Mouse (Mus musculus) hindbrain, embryonic 13.5 days (tissue): ENCODE results near the gene Gm45717. TPM values are rescaled to one million over a fixed set of nuclear protein-coding genes. Genes with fewer than 3 reads are reported as not detected.

ENCODE experiments used
- ATAC-seq: fragments of 200-750 bp; cut with Nextera tagmentation; 2 replicates; pipeline ENCODE4 v1.8.0; 2017; ENCODE audit warnings: moderate TSS enrichment; ENCODE audit not compliant: low FRiP score
- H3K27ac ChIP-seq: fragments of 300-500 bp; sonication (generic); 2 replicates; pipeline ENCODE4 v1.5.1; 2015; ENCODE audit warnings: inconsistent platforms, mild to moderate bottlenecking, moderate library complexity
- H3K27me3 ChIP-seq: fragments of 300-500 bp; sonication (generic); 2 replicates; pipeline ENCODE4 v1.6.1; 2015; ENCODE audit warnings: mild to moderate bottlenecking, inconsistent platforms
- H3K36me3 ChIP-seq: fragments of 300-500 bp; sonication (generic); 2 replicates; pipeline ENCODE4 v1.6.1; 2015; ENCODE audit warnings: mild to moderate bottlenecking, inconsistent platforms
- H3K4me1 ChIP-seq: fragments of 300-500 bp; sonication (generic); replicated peaks from 2 replicates; pipeline ENCODE4 v1.6.1; 2015; ENCODE audit warnings: inconsistent platforms
- H3K4me2 ChIP-seq: fragments of 300-500 bp; sonication (generic); 2 replicates; pipeline ENCODE4 v1.6.1; 2015; ENCODE audit warnings: inconsistent platforms, mild to moderate bottlenecking, moderate library complexity
- H3K4me3 ChIP-seq: fragments of 300-500 bp; sonication (generic); 2 replicates; pipeline ENCODE4 v1.5.1; 2015; ENCODE audit warnings: mild to moderate bottlenecking, inconsistent platforms
- H3K9ac ChIP-seq: fragments of 300-500 bp; sonication (generic); 2 replicates; pipeline ENCODE4 v1.6.1; 2015; ENCODE audit warnings: mild to moderate bottlenecking, inconsistent platforms
- H3K9me3 ChIP-seq: fragments of 300-500 bp; sonication (generic); 2 replicates; pipeline ENCODE4 v1.6.1; 2016; ENCODE audit warnings: inconsistent platforms
- WGBS: fragments of 180-500 bp; shearing (Covaris S2); methylation state at CpG from one replicate; pipeline ENCODE4 v1.1.7; 2015; 5-methylcytosine and 5-hydroxymethylcytosine counted together
- polyA plus RNA-seq: library from polyadenylated mRNA; unstranded; fragments of >200 nt; fragmentation: Nextera tagmentation; extraction: Ambion mirVana; gene quantifications from 2 replicates; pipeline ENCODE4 v1.2.1, GENCODE M21; 2015

Gm45717 gene
- polyA plus RNA-seq, result not detected in 2 replicates

- Histone ChIP-seq H3K9ac (peak within 1 kb of the TSS; percentile 66), H3K4me3 (peak within 1 kb of the TSS; percentile 32), H3K36me3 (no peaks in the 10 kb centered on the region), H3K27ac (0 out of 2 replicates have a peak within 1 kb of the TSS, but pooled peaks have one; percentile 8), H3K4me2 (peak within 1 kb of the TSS; percentile 59), H3K27me3 (0 out of 2 replicates have a peak, but pooled peaks cover 11% of the 10 kb centered on the region), H3K9me3 (no peaks in the 10 kb centered on the region), H3K4me1 (peaks cover 25% of the 10 kb centered on the region)
- WGBS, result 26% methylated on average over 11 of the region's 11 CpGs
- 0 out of 2 replicates have a peak, but pooled peaks have one; percentile 32 for ATAC-seq
These were observed at the start of gene Gm45717, which contains the start of gene Ifitm2 for GRCm38 (mm10) chr7:140955758-140956555. Gene Gm45717 (minus strand): TSS chr7:140955937. Gene Ifitm2 (minus strand): TSS chr7:140955987.

DNA sequence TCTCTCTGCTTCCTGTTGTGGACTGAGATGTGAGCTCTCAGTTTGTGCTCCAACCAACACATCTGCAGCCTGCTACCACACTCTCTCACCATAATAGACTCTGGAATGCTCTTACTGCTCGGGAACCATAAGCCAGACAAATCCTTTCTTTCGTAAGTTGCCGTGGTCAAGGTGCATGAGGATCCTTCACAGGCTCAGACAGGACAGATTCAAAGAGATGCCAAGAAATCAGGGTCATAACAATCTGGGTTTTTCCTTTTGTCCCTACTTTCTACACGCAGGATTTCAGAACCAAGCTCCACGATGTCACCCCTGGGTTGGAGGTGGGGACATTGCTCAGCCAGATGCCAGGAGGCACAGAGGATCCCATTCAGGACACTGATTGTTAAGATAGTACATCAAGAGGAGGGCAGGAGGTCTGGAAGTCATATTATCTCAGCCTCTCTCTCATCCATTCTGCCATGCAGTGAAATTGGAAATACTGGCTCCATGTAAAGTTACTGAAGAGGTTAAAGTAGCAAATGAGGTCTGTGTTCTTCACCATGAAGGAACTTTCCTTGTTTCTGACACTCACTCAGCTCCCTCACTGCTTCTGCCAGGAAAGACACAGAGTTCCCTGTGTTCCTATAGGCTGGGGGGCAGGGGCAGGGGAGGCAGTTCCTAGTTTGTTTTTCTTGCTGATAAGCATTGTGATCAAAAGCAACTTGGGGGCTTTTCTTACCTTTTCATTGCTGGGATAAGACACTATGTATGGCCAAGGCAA, 47.7 kb upstream of the Gm45717 start:
- no peaks in the 10 kb centered on the region for H3K9me3 ChIP-seq
- 0 out of 2 replicates have a peak, but pooled peaks cover 2% of the 10 kb centered on the region for H3K27me3 ChIP-seq
- H3K4me2 ChIP-seq, result no peak overlapping the region
- WGBS, result 89% methylated on average over 5 of the region's 5 CpGs
- ATAC-seq, result no peak
- no peaks in the 10 kb centered on the region for H3K36me3 ChIP-seq
- H3K9ac ChIP-seq, result no peak overlapping the region
- H3K27ac ChIP-seq, result no peak overlapping the region
- H3K4me1 ChIP-seq, result peaks cover 2% of the 10 kb centered on the region; the same call in 1 of the 2 replicates
- no peak overlapping the region for H3K4me3 ChIP-seq

- ATAC-seq, result no peak
- Histone ChIP-seq H3K4me1 (no peaks in the 10 kb centered on the region), H3K27me3 (no peaks in the 10 kb centered on the region), H3K9ac (no peak overlapping the region), H3K9me3 (no peaks in the 10 kb centered on the region), H3K36me3 (no peaks in the 10 kb centered on the region), H3K4me2 (no peak overlapping the region), H3K27ac (no peak overlapping the region), H3K4me3 (no peak overlapping the region)
- 71% methylated on average over 15 of the region's 15 CpGs for WGBS
These were observed 45.4 kb upstream of the Gm45717 start for GRCm38 (mm10) chr7:141000881-141001708.

DNA sequence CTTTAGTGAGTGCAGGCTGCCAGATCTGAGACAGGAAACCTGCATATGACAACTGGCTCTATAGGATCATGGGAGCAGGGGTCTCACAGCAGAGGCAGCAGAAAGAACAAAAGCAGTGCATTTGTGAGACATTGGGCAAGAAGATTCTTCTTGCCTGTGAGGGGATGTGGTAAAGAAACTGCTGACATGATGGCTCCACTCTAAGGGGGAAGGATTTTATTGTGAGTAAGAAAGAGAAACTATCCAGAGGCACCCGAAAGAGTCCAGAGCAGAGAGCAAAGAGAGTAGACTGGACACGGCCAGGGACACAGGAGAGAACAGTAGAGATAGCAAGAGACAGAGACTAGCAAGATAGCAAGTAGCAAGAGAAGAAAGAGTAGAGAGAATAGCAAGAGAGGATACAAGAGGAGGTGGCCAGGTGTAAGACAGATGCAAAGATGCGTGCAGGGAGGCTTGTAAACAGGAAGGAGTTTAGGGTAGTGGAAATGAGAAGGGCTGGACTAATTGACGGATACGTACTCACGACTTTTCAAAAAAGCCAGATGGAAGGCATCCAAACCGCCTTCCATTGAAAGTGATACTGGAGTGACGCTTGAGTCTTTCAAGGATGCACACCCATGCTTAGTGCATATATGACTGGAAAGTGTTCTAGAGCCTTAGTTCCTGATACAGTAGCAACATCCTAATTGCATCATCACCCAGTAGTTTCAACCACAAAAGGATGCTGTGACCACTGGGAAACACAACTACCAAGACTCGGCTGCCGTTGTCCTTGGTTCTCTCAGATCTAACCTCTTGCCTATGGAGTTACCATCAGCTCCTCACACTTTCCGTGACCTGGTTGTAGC, 43.3 kb upstream of the Gm45717 start:
- no peak for ATAC-seq
- WGBS, result 92% methylated on average over 11 of the region's 11 CpGs
- no peak overlapping the region for H3K4me2 ChIP-seq

DNA sequence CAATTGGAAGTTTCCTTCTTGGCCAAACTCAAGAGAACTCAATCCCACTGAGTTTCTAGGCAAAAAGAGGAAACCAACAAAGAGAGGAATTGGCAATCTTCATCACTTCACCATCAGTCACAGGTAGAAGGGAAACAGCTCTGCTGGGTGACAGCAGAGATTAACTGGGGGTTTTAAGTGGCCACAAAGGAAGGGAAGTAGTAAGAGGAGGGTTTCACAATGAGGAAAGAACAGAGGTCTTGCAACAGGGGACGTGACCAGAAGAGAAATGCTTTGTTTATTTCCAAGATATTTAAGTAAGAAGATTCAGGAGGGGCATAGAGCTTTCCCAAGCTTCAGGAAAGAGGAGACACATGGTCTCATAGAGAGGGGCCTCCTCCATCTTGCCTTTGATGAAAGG, 42.1 kb upstream of the Gm45717 start:
- Histone ChIP-seq H3K9me3 (no peaks in the 10 kb centered on the region), H3K36me3 (no peaks in the 10 kb centered on the region), H3K4me2 (no peak overlapping the region), H3K4me1 (no peaks in the 10 kb centered on the region), H3K4me3 (no peak overlapping the region), H3K27me3 (no peaks in the 10 kb centered on the region), H3K27ac (no peak overlapping the region), H3K9ac (no peak overlapping the region)
- WGBS, result 80% methylated on average over 1 of the region's 1 CpGs
- ATAC-seq, result no peak

More for the DNA sequence above, 43.3 kb upstream of the Gm45717 start:
- no peaks in the 10 kb centered on the region for H3K9me3 ChIP-seq
- H3K9ac ChIP-seq, result no peak overlapping the region
- H3K27ac ChIP-seq, result no peak overlapping the region
- H3K4me3 ChIP-seq, result no peak overlapping the region
- no peaks in the 10 kb centered on the region for H3K27me3 ChIP-seq
- no peaks in the 10 kb centered on the region for H3K36me3 ChIP-seq
- H3K4me1 ChIP-seq, result no peaks in the 10 kb centered on the region

DNA sequence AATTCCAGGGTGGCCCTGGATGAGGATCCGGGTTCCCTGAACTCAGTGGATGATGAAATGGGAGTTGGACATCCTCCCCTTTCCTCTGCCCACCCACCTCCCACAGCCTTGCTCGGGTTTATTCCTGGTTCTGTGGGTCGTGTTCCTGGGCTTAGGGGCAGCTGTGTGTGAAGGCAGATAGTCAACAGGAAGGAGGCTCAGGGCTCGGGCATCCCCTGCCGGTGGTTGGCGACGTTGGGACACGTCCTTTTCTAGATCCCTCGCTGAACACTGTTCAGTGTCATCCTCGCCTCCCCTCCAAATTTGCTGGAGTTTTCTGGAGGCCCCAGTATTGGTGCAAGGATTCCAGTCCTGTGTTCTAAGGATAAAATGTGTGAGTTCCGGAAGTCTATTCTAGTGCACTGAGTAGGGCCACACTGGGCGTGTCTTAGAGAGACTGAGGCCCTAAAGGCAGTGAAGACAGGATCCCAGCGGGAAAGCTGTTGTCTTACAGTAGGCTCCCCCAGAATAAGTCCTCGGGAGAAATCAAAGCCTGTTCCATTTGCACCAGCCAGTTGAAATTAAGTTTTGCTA, 35.5 kb upstream of the Gm45717 start:
- ATAC-seq, result no peak
- no peak overlapping the region for H3K9ac ChIP-seq
- no peaks in the 10 kb centered on the region for H3K9me3 ChIP-seq
- no peak overlapping the region for H3K4me3 ChIP-seq
- no peak overlapping the region for H3K27ac ChIP-seq
- WGBS, result 89% methylated on average over 14 of the region's 14 CpGs
- H3K4me2 ChIP-seq, result no peak overlapping the region
- H3K27me3 ChIP-seq, result no peaks in the 10 kb centered on the region
- no peaks in the 10 kb centered on the region for H3K36me3 ChIP-seq
- H3K4me1 ChIP-seq, result no peaks in the 10 kb centered on the region

- H3K4me1 ChIP-seq, result no peaks in the 10 kb centered on the region
- no peak overlapping the region for H3K27ac ChIP-seq
- H3K4me3 ChIP-seq, result no peak overlapping the region
- H3K36me3 ChIP-seq, result no peaks in the 10 kb centered on the region
- H3K27me3 ChIP-seq, result no peaks in the 10 kb centered on the region
- WGBS, result 75% methylated on average over 5 of the region's 5 CpGs
- ATAC-seq, result no peak
- H3K4me2 ChIP-seq, result no peak overlapping the region
- no peak overlapping the region for H3K9ac ChIP-seq
- H3K9me3 ChIP-seq, result no peaks in the 10 kb centered on the region
These were observed 34.9 kb upstream of the Gm45717 start for GRCm38 (mm10) chr7:140990622-140991021.

- no peak for ATAC-seq
- no peaks in the 10 kb centered on the region for H3K27me3 ChIP-seq
- no peaks in the 10 kb centered on the region for H3K36me3 ChIP-seq
- no peaks in the 10 kb centered on the region for H3K9me3 ChIP-seq
- H3K4me3 ChIP-seq, result no peak overlapping the region
- no peaks in the 10 kb centered on the region for H3K4me1 ChIP-seq
- H3K27ac ChIP-seq, result no peak overlapping the region
- H3K4me2 ChIP-seq, result no peak overlapping the region
- H3K9ac ChIP-seq, result no peak overlapping the region
- 83% methylated on average over 6 of the region's 6 CpGs for WGBS
These were observed 34.4 kb upstream of the Gm45717 start for GRCm38 (mm10) chr7:140990185-140990584.

DNA sequence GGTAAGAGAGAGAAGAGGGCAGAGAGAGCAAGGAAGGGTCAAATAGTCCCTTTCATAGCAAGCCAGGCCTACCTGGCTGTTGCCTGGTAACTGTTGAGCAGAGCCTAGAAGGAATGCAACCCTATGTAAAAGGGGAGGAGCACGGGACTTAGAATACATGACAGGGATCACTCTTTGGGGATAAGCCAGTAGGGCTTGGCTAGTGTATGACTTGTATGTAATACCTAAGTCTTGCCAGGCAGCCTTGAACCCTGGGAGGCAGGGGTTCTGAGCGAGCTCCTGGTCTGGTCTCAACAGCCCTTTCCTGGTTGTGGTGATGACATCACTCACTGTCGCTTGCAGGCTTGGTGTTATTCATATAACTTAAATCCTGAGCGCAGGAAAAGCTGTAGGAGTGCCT, 33.3 kb upstream of the Gm45717 start:
- Histone ChIP-seq H3K9ac (no peak overlapping the region), H3K27ac (no peak overlapping the region), H3K4me2 (no peak overlapping the region), H3K9me3 (no peaks in the 10 kb centered on the region), H3K27me3 (no peaks in the 10 kb centered on the region), H3K36me3 (no peaks in the 10 kb centered on the region), H3K4me1 (no peaks in the 10 kb centered on the region), H3K4me3 (no peak overlapping the region)
- 77% methylated on average over 4 of the region's 4 CpGs for WGBS
- ATAC-seq, result no peak

DNA sequence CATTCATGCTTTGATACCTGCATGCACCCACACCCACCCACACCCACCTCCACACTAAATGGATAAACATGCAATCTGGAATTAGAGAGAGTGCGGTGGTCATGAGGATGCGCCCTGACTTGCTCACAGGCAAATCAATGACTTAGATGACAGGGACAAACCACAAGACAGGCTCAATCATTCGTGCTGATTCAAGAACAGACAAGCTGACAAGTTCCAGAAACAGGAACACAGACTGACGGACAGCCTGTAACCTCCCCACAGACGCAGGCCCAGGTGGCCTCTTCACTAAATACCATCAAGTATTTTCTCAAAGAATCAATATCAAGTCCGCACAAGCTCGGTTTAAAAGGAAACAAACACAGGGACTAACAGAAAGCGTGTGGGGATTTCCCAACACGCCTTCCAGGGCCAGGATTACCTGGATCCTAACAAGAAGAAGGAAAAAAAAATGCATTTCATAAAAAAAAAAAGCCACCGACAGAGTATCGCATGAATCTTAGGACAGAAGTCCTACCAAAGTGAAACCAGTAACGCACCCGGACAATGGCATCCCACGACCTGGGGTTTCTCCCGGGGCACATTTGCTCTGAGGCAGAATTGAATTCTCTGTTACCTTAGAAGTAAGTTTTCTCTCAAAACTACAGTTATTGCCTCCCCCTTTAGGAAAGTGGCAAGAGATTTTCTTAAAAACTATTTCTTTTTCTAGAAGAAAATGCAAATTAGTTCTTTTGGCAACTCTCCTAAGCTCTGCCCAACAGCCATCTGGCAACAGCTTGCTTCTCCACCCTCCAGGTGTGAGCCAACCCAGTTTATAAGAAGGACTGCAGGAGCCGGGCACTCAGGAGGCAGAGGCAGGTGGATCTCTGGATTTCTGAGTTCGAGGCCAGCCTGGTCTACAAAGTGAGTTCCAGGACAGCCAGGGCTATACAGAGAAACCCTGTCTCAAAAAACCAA, 31.7 kb upstream of the Gm45717 start:
- no peak overlapping the region for H3K27ac ChIP-seq
- no peaks in the 10 kb centered on the region for H3K36me3 ChIP-seq
- H3K4me1 ChIP-seq, result no peaks in the 10 kb centered on the region
- H3K9ac ChIP-seq, result no peak overlapping the region
- no peak overlapping the region for H3K4me2 ChIP-seq
- no peaks in the 10 kb centered on the region for H3K9me3 ChIP-seq
- WGBS, result 87% methylated on average over 17 of the region's 17 CpGs
- H3K27me3 ChIP-seq, result no peaks in the 10 kb centered on the region
- no peak for ATAC-seq
- H3K4me3 ChIP-seq, result no peak overlapping the region
